Mouse (Mus musculus) embryonic fibroblast, embryonic 13.5 days (primary cell): Measurements from ENCODE around the gene Fkbp2.

Experiments used
- CTCF ChIP-seq: IDR thresholded peaks from 2 replicates; pipeline ENCODE4 v1.5.1; 2011; ENCODE audit warnings: mild to moderate bottlenecking, control low read depth, low read length, moderate library complexity, borderline replicate concordance; ENCODE audit not compliant: insufficient read depth
- POLR2A ChIP-seq: IDR thresholded peaks from 2 replicates; pipeline ENCODE4 v1.6.1; 2011; ENCODE audit warnings: low read depth, mild to moderate bottlenecking, control low read depth, low read length, moderate library complexity

GRCm38 (mm10) chr19:6969665-6970381, 10.5 kb downstream of the Fkbp2 start:
- peak; percentile 35; the same call in 1 of the 2 replicates for TF ChIP-seq CTCF
- peak; percentile 81 for TF ChIP-seq POLR2A
